In genomic region chr15:8815958-8816357, GRCm38 (mm10) we compare ENCODE assay signal across 17 mouse cellular contexts.
A peak's percentile ranks its signal among the peaks of the same experiment; 100 is the strongest.
DNase-seq lines count a peak whose midpoint lies in the region; ATAC-seq lines count a peak whose summit lies in the region.
"Had no signal": no experiment of that assay in that cellular context is flagged by ENCODE, and none has a peak within 500 bp of the region (broad histone marks: within the 10 kb centered on the region; RNA-seq: fewer than 3 reads in every experiment).

No protein-coding gene starts in this region.

- 25% methylated on average over 2 of the region's 2 CpGs for WGBS in midbrain, embryonic 12.5 days
- WGBS in midbrain, embryonic 16.5 days, result 34% methylated on average over 2 of the region's 2 CpGs
- WGBS in forebrain, embryonic 12.5 days, result 43% methylated on average over 2 of the region's 2 CpGs
- WGBS in hindbrain, embryonic 14.5 days, result 37% methylated on average over 2 of the region's 2 CpGs
- 37% methylated on average over 2 of the region's 2 CpGs for WGBS in neural tube, embryonic 15.5 days

- peak overlapping the region; percentile 56 for H3K27ac ChIP-seq in midbrain, embryonic 12.5 days (replicated peaks)
- H3K27ac ChIP-seq in midbrain, embryonic 16.5 days (ENCODE audit: low read length), result no peak overlapping the region; the same call in 1 of the 2 replicates
- peak overlapping the region; percentile 69; the same call in 1 of the 2 replicates for H3K27ac ChIP-seq in forebrain, embryonic 12.5 days
- H3K27ac ChIP-seq in hindbrain, embryonic 14.5 days, result peak overlapping the region; percentile 1; the same call in 1 of the 2 replicates
- H3K27ac ChIP-seq in neural tube, embryonic 15.5 days (replicated peaks), result peak overlapping the region; percentile 63
- H3K27ac ChIP-seq: embryonic facial prominence, embryonic 10.5 days; liver, embryonic 12.5 days had no signal

- H3K27me3 ChIP-seq in midbrain, embryonic 12.5 days, result peaks cover 8% of the 10 kb centered on the region; the same call in 1 of the 2 replicates
- no peaks in the 10 kb centered on the region for H3K27me3 ChIP-seq in midbrain, embryonic 16.5 days (ENCODE audit: control insufficient read depth, insufficient read depth, low read depth, low read length)
- H3K27me3 ChIP-seq in forebrain, embryonic 12.5 days, result no peaks in the 10 kb centered on the region
- H3K27me3 ChIP-seq in hindbrain, embryonic 14.5 days (ENCODE audit: control insufficient read depth, insufficient read depth, low read length), result no peaks in the 10 kb centered on the region
- no peaks in the 10 kb centered on the region for H3K27me3 ChIP-seq in neural tube, embryonic 15.5 days (replicated peaks)
- H3K27me3 ChIP-seq: liver, embryonic 12.5 days had no signal

- H3K4me3 ChIP-seq in midbrain, embryonic 12.5 days, result no peak overlapping the region
- H3K4me3 ChIP-seq in midbrain, embryonic 16.5 days (ENCODE audit: low read depth, low read length), result no peak overlapping the region
- H3K4me3 ChIP-seq in forebrain, embryonic 12.5 days (replicated peaks), result no peak overlapping the region
- H3K4me3 ChIP-seq in hindbrain, embryonic 14.5 days (replicated peaks; ENCODE audit: low read length), result no peak overlapping the region
- no peak overlapping the region for H3K4me3 ChIP-seq in neural tube, embryonic 15.5 days (replicated peaks)
- H3K4me3 ChIP-seq: embryonic facial prominence, embryonic 10.5 days; erythroblast, embryonic 14.5 days; liver, embryonic 12.5 days had no signal

- no peaks in the 10 kb centered on the region for H3K36me3 ChIP-seq in midbrain, embryonic 12.5 days
- no peaks in the 10 kb centered on the region for H3K36me3 ChIP-seq in midbrain, embryonic 16.5 days (ENCODE audit: control insufficient read depth, insufficient read depth, low read length)
- H3K36me3 ChIP-seq in forebrain, embryonic 12.5 days (replicated peaks), result no peaks in the 10 kb centered on the region
- no peaks in the 10 kb centered on the region for H3K36me3 ChIP-seq in hindbrain, embryonic 14.5 days (replicated peaks; ENCODE audit: control insufficient read depth, insufficient read depth)
- no peaks in the 10 kb centered on the region for H3K36me3 ChIP-seq in neural tube, embryonic 15.5 days
- H3K36me3 ChIP-seq: embryonic facial prominence, embryonic 10.5 days; G1E; liver, embryonic 12.5 days had no signal

- ATAC-seq in midbrain, embryonic 12.5 days (ENCODE audit: low FRiP score, low read depth), result 0 out of 2 replicates have a peak, but pooled peaks have one; percentile 38
- no peak for ATAC-seq in midbrain, embryonic 16.5 days
- peak; percentile 39; the same call in 1 of the 2 replicates for ATAC-seq in forebrain, embryonic 12.5 days (ENCODE audit: low FRiP score)
- ATAC-seq in hindbrain, embryonic 14.5 days (ENCODE audit: low FRiP score), result no peak
- no peak for ATAC-seq in neural tube, embryonic 15.5 days (ENCODE audit: low FRiP score)
- ATAC-seq: CD4-positive, CD25-positive, alpha-beta regulatory T cell, adult 4 months; liver, embryonic 12.5 days had no signal

- no peak for DNase-seq in hindbrain, embryonic 14.5 days (ENCODE audit: low spot score)
- DNase-seq in gastrocnemius, adult 8-10 months (ENCODE audit: low spot score in 2 of 2), result no peak
- DNase-seq in layer of hippocampus, postnatal 10 days (ENCODE audit: low spot score in 2 of 2), result no peak
- DNase-seq: cerebellum, adult 11-12 months; cerebellum, postnatal 36 days; heart, postnatal 14 days; thymus, postnatal 25 days had no signal

- peak overlapping the region; percentile 28; the same call in 1 of the 2 replicates for H3K4me2 ChIP-seq in midbrain, embryonic 12.5 days (replicated peaks)
- no peak overlapping the region for H3K4me2 ChIP-seq in midbrain, embryonic 16.5 days (ENCODE audit: low read length)
- no peak overlapping the region for H3K4me2 ChIP-seq in forebrain, embryonic 12.5 days
- H3K4me2 ChIP-seq in hindbrain, embryonic 14.5 days (replicated peaks), result no peak overlapping the region
- no peak overlapping the region for H3K4me2 ChIP-seq in neural tube, embryonic 15.5 days
- H3K4me2 ChIP-seq: heart, embryonic 11.5 days; liver, embryonic 12.5 days had no signal

- H3K4me1 ChIP-seq in midbrain, embryonic 12.5 days, result peaks cover 30% of the 10 kb centered on the region
- peaks cover 5% of the 10 kb centered on the region for H3K4me1 ChIP-seq in midbrain, embryonic 16.5 days (ENCODE audit: control insufficient read depth, insufficient read depth, low read length)
- H3K4me1 ChIP-seq in forebrain, embryonic 12.5 days, result peaks cover 30% of the 10 kb centered on the region
- peaks cover 6% of the 10 kb centered on the region; the same call in 1 of the 2 replicates for H3K4me1 ChIP-seq in hindbrain, embryonic 14.5 days (replicated peaks; ENCODE audit: control insufficient read depth, insufficient read depth, low read length)
- H3K4me1 ChIP-seq in neural tube, embryonic 15.5 days, result 0 out of 2 replicates have a peak, but pooled peaks cover 4% of the 10 kb centered on the region
- H3K4me1 ChIP-seq: embryonic facial prominence, embryonic 10.5 days; liver, embryonic 12.5 days had no signal

- H3K9me3 ChIP-seq in midbrain, embryonic 12.5 days, result no peaks in the 10 kb centered on the region
- H3K9me3 ChIP-seq in midbrain, embryonic 16.5 days (replicated peaks; ENCODE audit: control insufficient read depth, low read length, poor library complexity, severe bottlenecking), result no peaks in the 10 kb centered on the region
- no peaks in the 10 kb centered on the region for H3K9me3 ChIP-seq in forebrain, embryonic 12.5 days
- no peaks in the 10 kb centered on the region for H3K9me3 ChIP-seq in hindbrain, embryonic 14.5 days (ENCODE audit: control insufficient read depth, low read length)
- H3K9me3 ChIP-seq in neural tube, embryonic 15.5 days (replicated peaks), result no peaks in the 10 kb centered on the region
- H3K9me3 ChIP-seq: embryonic facial prominence, embryonic 10.5 days; G1E; liver, embryonic 12.5 days had no signal

- no peak overlapping the region for H3K9ac ChIP-seq in midbrain, embryonic 12.5 days (replicated peaks)
- H3K9ac ChIP-seq in midbrain, embryonic 16.5 days (ENCODE audit: low read depth, low read length), result no peak overlapping the region
- no peak overlapping the region for H3K9ac ChIP-seq in forebrain, embryonic 12.5 days
- no peak overlapping the region for H3K9ac ChIP-seq in hindbrain, embryonic 14.5 days
- H3K9ac ChIP-seq in neural tube, embryonic 15.5 days (replicated peaks), result no peak overlapping the region
- H3K9ac ChIP-seq: liver, embryonic 12.5 days had no signal

Comparison
In these comparisons a context has a peak if more than half of its experiments do, and no peak if none do; other contexts are left out.
1. ATAC-seq: peak in midbrain, embryonic 12.5 days (single experiment) and forebrain, embryonic 12.5 days (single experiment); none in midbrain, embryonic 16.5 days (single experiment), hindbrain, embryonic 14.5 days (single experiment) and neural tube, embryonic 15.5 days (single experiment).